Mouse (Mus musculus) adrenal gland, adult 8-10 months (tissue): ENCODE data around the gene Neurod4. TPM values are rescaled to one million over a fixed set of nuclear protein-coding genes. Genes with fewer than 3 reads are reported as not detected.
"Not testable (repeated sequence)": the region's sequence is repeated elsewhere in the genome, so short reads cannot be mapped to it uniquely, and the experiment has no call there.

Experiments used
- DNase-seq: peaks from one replicate; pipeline ENCODE4 v3.0.0; 2022
- total RNA-seq, 4 experiments: library from RNA; stranded (reverse); gene quantifications; 2 replicates each; pipeline ENCODE4 v1.2.4; 2022

The Neurod4 gene
- total RNA-seq = 1 to 10 TPM in 3 of 4 experiments, under 1 TPM in 1; 0.45 to 2.2 (median 1.4) TPM

DNA sequence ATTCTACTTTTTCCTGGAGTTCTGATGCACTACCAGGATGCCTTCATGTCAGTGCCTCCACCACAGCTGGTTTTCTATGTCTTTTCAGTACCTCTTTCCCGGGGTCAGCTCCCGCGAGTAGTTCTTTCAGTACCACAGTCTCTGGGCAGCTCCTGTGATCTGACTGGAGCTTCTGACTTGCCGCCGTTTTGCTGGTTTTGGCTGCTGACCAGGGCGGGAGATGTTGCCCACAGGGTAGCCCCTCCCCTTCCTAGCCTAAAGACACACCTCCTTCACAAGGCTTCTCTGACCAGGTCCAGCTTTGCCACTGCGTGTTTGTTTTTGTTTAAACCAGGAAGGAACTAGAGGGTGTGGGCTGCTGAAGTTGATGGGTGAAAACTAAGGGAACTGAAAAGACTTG is at the start of gene Neurod4:
Gene Neurod4 (minus strand): TSS at position 175 of the 400 bp plus-strand sequence.
- DNase-seq = peak; percentile 18

DNA sequence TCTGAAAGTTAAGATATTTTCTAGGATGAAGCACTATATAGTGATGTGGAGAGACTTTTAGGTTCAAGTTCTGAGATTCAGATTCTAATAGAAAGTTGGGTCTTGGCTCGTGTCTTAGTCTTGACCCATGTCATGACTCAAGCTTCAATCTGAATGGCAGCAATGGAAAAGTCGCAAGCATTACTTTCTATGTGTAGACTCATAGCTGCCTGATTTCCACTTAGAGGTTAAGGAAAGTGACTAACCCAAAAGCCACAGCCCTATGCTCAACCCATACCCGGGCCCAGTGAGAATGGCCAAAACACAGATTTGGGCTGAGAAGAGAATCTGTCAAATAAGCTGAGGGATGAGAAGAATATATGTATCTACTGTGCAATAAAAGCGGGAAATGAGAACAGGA is 44.2 kb upstream of the Neurod4 start:
- no peak for DNase-seq

DNA sequence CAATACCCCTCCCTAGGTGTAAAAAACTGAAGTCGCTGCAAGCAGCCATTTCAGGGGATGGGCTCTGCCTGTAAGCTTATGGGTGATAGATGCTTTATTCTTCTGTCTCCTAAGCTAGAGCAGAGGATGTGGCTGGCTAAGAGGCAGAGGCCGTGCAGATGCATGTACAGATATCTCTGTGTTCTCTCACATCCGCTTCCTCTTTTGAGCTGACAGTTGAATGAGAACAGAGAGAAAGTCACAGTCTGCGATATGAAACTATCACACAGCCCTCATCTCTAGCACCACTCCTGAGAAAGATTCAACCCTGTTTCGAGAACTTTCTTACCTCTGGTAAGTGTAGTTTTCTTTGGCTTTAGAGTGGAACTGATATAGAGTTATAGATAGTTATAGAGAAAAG is 42.6 kb upstream of the Neurod4 start, which contains the start of gene Tespa1:
Gene Tespa1 (plus strand): TSS at position 234 of the 400 bp plus-strand sequence.
- no peak for DNase-seq

DNA sequence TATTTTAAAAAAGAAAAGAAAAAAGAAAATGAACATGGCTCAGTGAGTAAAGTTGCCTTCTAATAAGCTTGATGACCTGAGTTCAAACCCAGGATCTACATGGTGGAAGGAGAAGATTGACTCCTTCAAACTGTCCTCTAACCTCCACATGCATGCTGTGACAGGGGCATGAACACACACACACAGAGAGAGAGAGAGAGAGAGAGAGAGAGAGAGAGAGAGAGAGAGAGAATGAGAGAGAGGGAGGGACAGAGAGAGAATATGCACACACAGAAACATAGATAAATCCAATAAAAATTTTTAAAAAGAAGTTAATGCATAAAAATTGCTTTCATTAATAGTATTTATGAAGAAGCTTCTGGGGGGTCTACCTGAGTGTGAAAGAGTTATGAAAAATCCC is 42.0 kb upstream of the Neurod4 start:
- no peak for DNase-seq

DNA sequence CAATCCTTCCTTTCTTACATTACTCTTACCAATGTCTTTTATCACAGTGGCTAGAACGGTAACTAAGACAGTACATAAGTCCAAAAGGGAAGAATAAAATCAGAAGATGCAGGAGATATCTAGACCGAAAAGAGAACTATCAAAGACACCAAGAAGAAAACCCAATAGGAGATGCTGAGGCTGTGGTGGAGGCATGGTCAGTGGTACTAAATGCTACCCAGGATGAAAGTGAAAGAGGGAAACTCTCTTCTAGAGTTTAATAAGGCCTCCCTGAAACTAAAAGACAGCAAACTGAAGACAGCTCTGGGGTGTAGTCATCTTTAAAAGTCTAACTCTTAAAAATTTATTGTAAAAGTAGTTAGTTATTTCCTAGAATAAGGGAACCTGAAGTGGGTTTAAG is 40.7 kb upstream of the Neurod4 start:
- DNase-seq = no peak

DNA sequence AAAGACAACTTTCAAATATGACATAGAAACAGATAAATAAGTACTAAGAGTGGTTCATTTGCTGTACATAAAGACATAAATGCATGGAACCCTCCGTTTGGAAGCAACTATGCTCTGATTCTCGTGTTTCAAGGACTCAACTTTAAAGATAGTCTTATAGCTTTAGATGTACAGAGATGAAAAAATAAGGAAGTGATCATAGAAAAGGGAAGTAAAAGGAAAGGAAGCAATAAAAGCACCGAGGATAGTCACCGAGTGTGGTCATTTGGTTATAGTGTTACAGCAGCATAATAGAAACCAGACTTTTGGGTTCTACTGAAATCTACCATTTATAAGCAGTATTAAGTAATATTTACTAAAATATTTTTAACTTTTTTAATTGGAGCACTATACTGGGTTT is 38.7 kb upstream of the Neurod4 start:
- DNase-seq = no peak

DNA sequence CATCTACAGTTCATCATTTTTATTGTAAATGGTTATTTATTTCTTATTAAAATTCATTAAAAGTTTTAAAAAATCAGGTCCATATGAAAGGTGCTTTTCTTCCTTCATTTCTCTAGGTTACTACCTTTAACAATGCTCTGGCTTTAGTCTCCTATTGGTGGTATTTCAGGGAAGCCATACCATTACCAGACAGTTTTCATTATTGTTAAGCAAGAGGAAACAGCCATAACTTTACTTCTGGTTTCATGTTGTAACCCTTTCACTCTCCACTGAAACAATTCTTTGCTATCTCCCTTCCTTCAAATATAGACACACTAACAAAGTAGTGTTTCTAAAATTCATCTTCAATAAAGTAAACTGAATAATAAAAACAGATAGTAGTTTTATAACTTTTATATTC is 35.8 kb upstream of the Neurod4 start:
- DNase-seq = no peak

DNA sequence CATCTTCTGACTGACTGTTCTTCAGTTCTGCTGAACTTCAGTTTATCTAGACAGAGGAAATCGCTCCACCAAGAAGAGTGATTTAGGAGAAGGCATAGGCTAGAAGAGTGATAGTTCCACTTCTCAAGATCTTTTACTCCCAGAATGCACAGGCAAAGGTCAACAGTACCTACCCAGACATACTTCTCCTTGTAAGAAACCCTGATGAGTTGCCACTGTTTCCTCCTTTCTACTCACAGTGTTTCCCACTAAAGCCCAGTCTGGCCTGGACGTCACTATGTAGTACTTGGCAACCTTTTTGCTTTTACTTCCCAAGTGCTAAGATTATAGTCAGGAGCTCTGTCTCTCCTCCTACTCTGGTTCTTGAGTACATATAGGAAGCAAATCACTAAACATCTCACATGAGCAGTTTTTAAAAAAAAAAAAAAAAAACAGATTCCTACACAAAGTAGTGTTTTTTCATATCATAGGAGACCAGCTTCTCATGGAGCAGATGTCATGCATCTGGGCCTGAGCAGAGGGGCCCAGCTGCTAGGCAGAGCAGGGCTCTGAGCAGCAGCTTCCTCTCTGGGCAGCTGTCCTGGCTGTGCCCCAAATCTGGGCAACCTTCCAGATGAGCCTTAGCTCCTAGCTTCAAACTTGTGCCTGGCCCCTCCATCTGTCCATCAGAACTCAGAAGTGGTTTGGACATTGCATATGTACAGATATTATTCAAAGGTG is 34.2 kb upstream of the Neurod4 start:
- DNase-seq = no peak

DNA sequence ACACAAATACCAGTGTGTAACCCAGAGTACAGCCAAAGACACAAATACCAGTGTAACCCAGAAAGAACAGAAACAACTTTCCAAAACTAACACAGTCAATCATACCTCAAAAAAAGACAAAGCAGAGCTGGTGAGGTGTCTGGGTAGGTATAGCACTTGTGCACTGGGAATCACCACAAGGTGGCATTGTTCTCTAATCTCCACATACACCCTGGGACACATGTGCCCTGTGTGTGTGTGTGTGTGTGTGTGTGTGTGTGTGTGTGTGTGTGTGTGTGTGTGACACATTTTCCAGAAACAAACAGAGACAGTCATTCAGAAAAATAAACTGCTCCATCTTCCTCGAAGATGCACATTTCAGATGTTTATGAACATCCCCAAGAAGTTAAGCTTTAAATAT is 33.5 kb upstream of the Neurod4 start:
- DNase-seq = no peak

DNA sequence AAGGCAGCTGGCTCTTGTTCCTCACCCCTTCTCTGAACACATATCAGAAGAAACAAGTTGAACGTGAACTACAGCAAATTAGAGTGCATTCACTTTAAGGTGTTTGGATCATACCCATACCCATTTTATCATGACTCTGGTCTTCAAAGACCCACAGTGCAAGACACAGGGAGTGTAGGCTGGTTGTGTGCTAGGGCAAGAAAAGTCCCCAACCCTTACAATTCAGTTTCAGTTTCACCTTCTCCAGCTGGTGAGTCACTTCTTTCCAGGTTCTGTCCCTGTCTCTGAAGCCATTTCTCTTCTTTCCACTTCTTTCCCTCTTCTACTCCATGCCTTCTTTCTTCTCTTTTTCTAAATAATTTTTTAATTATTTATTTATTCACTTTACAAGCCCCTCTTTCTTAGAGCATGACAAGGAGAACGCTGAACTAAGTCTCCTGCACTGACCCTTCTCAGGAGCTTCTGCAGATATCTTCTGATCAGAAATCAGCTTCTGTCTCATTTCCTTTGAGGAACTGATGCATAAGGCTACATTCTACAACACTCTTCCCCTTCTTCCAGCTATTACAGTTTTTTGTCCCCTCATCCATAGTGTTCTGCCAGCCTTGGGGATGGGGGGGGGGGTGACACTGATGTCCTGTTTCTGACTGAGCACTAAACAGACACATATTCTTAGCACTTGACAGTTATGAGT is 31.6 kb upstream of the Neurod4 start:
- no peak for DNase-seq

DNA sequence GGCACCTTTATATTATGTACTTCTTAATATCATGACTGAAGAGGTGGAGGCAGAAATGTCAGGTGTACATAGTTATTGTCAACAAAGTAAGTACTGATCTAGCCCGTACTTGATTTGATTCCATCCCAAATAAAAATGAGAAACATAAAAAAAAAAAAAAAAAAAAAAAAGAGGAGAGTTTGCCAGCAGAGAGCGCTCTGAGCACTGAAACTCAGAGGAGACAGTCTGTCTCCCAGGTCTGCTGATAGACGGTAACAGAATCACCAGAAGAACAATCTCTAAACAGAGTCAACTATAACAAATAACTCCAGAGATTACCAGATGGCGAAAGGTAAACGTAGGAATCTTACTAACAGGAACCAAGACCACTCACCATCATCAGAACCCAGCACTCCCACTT is 24.1 kb upstream of the Neurod4 start:
- not testable (repeated sequence) for DNase-seq

DNA sequence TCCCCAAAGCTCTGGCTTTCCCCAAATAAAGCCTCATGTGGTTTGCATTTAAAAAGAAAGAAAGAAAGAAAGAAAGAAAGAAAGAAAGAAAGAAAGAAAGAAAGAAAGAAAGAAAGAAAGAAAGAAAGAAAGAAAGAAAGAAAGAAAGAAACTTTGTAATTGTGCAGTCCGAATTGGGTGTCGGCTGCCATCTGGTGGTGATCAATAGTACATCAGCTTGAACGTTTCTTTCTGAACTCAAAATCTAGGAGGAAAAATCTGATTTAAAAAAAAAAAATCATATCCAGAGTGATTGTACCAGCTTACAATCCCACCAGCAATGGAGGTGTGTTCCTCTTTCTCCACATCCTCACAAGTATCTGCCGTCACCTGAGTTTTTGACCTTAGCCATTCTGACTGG is 18.7 kb upstream of the Neurod4 start:
- DNase-seq = not testable (repeated sequence)

DNA sequence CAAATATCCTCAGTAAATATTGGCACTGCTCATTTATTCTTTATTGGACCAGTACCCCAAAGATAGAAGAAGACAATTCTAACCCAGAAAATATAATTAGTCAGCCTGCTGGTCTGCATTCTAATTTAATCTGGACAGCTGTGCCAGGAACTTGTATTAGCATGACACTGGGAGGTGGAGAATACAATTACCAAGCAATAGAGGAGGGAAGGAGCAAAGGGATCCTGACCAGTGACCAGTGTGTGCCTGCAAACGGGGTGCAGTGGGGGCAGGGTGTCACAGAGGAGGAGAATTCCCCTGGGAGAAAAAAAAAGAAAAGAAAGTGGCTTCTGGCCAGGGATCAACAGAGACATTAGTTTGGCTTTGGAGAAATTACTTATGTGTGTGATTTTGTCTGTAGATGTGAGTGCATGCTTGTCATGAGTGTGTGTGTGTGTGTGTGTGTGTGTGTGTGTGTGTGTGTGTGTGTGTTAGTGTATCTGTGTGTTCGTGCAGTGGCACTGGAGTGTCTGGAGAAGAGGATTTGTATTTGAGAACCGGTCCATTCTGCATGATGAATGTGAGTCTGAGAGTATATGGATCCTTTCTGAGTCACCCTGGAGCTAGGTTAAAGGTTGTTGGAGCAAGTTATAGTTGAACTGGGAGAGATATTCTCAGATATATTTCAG is 13.8 kb upstream of the Neurod4 start:
- DNase-seq = no peak

DNA sequence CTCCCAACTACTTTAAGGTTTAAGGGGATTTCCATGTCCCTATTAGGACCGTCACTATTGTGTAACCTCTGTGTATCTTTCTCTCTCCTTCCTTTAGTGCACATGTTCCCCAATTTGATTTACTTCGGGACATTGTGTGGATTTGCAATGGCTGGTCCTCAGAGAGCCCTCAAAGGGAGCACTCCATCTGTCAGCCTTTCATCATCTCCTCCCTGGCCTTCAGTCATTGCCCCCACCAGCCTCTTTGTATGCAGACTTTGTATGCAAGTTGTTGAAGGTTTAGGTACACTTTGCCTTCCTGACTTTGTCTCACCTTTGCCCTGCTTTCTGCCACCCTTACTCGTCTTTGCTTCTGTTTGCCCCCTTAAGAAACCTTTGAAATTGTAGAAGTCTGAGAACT is 8.0 kb upstream of the Neurod4 start:
- DNase-seq = no peak

DNA sequence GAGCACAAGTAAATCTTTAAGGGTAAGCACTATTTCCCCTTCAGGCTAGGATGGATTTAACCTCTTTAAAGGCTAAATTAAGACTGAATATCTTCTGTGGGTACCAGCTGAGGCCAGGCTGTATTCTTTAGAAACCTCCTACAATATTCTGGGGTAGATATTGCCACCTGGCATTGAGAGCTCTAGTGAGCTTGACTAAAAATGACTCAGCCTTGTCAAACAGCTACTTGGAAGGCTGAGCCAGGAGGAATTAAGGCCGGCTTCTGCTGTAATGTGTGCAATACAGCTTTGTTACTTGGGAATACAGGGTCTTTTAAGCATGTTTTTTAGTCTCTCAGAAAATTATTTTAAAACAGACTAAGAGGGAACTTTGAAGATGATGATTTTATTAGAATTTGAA is 7.2 kb upstream of the Neurod4 start:
- no peak for DNase-seq

DNA sequence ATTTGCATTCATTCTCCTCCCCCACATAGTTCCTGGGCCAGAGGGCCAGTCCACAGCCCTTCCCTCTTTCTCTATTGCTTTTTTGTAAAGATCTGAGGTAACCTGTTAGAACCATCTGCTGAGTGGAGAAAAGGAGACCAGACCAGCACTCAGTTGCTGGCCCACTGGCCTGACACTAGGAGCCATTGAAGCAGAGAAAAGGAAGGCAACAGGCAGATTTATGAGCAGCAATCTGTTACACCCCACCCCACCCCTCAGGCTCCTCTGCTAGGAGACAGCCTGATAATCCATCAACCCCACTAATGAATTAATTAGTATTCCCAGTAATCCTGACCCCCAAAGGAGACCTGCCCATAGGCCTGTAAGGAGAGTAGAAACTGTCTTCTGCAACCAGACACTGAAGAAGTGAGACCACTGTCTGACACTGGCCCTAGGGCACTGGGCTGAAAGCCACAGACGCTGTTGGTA is 2.0 kb upstream of the Neurod4 start:
- no peak for DNase-seq

DNA sequence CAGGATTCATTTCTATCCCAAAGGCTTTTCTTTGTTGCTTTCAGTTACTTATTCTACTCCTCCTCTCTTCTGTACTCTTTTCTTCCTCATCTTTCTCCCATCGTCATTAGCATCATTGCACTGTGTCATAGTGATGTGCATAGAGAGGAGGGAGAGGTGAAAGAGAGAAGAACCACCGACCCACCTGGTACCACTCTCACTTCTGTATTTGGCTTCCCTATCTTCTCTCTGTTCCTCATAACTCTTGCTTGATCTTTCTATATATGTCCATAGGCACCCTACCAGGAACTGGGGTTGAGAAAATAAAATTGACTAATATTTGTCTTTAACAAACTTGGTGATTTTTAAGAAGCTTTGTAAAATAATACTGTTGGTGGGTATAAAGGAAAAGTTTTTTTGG is 3.5 kb downstream of the Neurod4 start:
- no peak for DNase-seq

DNA sequence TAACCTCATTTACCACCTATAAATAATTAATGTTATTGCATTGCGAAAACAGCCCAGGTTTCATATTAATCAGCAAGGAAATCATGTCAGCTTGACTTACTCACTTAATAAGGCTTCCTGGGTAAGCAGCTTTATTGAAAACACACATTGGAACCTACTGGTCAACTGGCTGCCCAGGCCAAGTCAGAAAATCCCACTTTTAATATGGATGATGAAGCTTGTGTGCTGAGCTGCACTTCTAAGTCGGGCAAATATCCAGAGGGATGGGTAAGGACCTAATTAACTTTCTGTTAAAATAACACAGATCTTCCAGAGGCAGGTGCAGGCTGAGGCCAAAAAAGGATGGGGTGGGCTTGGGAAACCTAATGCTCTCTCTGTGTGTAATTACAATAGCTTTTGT is 4.3 kb downstream of the Neurod4 start:
- no peak for DNase-seq

DNA sequence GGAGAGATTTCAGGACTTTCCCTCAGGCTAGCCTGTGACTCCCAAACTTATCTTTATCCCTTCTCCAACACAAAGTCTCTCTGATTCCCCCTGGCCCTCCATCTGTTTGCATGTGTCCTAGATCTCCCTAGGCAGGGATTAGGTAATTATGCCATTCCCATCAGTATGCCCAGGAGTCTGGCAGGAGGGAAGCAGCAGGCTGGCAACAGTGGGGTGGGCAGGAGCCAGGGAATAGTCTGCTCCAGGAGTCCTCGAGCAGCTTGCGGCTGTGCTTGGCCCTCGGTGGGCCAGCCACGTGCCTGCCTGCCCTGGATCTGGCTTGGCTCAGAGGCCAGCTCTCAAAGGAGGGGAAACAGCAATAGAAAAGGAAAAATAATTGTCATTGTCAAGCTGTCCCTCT is 16.8 kb downstream of the Neurod4 start:
- DNase-seq = no peak

DNA sequence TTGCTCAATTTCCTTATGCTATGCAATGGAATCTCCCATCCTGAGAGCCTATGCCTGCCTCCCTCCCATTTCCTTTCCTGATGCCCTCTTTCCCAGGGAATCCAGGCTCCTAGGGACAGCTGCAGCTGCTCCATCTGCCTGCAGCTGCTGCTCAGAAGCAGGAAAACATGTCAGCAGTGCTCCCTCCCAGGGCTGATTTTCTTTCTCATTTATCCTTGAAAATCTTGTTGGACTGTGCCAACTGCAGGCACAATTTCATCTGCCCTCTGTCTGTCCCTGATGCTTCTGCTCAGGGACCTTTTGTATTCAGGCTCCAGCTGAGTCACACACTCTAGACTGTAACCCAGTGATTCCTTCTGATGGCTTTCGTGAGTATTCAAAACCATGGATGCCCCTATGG is 20.6 kb downstream of the Neurod4 start:
- DNase-seq = peak; percentile 25

DNA sequence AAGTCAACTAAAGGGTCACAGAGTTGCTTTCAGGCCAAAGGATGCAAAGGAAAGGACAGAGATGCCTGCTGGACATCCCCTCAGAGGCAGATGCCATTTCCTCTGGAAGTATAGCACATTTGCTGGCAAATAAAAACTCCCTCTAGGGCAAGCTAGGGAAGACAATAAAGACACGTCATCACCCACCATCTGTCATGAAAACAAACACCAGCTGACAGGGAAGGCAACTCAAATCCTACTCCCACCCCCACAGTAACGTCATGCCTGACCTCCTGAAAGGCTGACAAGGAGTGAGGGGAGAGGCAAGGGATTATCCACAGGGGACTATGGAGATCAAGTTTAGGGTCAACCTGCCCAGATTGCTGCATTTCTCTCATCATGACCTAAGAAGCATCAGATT is 35.8 kb downstream of the Neurod4 start:
- DNase-seq = no peak

DNA sequence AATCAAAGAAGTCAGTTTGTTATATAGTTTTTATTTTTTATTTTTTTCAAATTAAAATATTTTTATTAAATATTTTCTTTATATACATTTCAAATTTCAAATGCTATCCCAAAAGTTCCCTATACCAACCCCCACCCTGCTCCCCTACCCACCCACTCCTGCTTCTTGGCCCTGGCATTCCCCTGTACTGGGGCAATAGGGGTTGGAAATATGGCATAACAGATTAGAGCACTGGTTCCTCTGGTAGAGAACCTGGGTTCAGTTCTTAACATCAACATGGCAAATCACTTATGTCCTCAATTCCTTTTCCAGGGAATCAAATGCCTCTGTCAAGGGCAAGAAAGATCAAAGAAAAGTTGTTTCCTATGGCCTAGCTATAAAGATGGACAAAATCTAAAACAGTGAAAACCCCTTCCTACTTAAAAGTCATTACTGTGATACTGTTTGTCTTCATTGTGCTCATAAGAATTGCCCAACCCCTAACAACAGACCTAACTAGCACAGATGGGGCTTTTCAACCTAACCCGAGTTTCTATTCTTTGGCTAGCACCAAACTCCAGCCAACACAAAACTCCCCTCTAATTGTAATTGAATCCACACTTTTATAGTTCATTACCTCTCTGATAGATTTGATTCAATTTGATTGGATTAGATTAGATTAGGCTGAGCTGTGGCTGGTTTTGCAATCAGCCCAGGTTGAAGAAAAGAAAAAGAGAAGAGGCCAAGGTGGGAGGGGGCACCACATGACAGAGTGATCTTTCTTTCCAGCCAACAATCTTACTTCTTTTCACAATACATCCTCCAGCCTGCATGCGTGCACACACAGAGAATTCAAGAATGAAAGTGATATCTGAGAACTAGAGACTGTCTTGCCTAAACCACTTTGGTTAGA is 41.5 kb downstream of the Neurod4 start:
- no peak for DNase-seq

DNA sequence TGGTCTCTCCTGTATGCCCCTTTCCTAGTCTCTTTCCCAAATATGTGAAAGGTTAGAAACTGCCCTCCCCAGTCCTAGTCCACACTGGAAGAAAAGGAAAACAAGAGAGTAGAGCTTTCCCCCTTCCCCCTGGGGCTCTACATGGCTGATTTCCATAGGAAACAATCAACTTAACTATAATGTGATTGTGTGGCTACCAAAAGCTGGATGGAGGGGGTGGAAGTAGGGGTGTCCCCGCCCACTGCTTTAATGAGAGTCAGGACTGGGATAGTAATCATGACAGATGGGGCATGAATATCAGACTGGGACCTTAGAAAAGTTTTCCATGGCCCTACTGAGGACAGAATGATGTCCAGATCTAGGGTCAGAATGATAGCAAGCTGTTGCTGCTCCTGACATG is 45.5 kb downstream of the Neurod4 start:
- DNase-seq = no peak
